Mouse (Mus musculus) liver, embryonic 11.5 days (tissue): ENCODE results near the gene Wasf2. TPM values are rescaled to one million over a fixed set of nuclear protein-coding genes. Genes with fewer than 3 reads are reported as not detected.

Experiments
- ATAC-seq: fragments of 200-750 bp; cut with Nextera tagmentation; replicated peaks from 2 replicates; pipeline ENCODE4 v1.8.0; 2017; ENCODE audit warnings: moderate number of reproducible peaks, mild to moderate bottlenecking, moderate TSS enrichment, moderate library complexity; ENCODE audit not compliant: low FRiP score
- DNase-seq: peaks from one replicate; pipeline ENCODE4 v3.0.0-alpha.2; 2017; ENCODE audit warnings: low spot score
- H3K27ac ChIP-seq: fragments of 300-500 bp; sonication (generic); 2 replicates; pipeline ENCODE4 v1.5.1; 2014; ENCODE audit warnings: mild to moderate bottlenecking, low read depth, low read length, control low read depth
- H3K27me3 ChIP-seq: fragments of 300-500 bp; sonication (generic); replicated peaks from 2 replicates; pipeline ENCODE4 v1.6.1; 2014; ENCODE audit warnings: low read length, mixed read lengths; ENCODE audit not compliant: control insufficient read depth, insufficient read depth
- H3K36me3 ChIP-seq: fragments of 300-500 bp; sonication (generic); 2 replicates; pipeline ENCODE4 v1.6.1; 2014; ENCODE audit warnings: mild to moderate bottlenecking, low read length, moderate library complexity, mixed read lengths; ENCODE audit not compliant: control insufficient read depth, insufficient read depth
- H3K4me1 ChIP-seq: fragments of 300-500 bp; sonication (generic); replicated peaks from 2 replicates; pipeline ENCODE4 v1.6.1; 2014; ENCODE audit warnings: low read length, mixed read lengths; ENCODE audit not compliant: control insufficient read depth, insufficient read depth
- H3K4me2 ChIP-seq: fragments of 300-500 bp; sonication (generic); 2 replicates; pipeline ENCODE4 v1.6.1; 2014; ENCODE audit warnings: mild to moderate bottlenecking, control low read depth, moderate library complexity
- H3K4me3 ChIP-seq: fragments of 300-500 bp; sonication (generic); 2 replicates; pipeline ENCODE4 v1.5.1; 2014; ENCODE audit warnings: low read depth, low read length, control low read depth
- H3K9ac ChIP-seq: fragments of 300-500 bp; sonication (generic); 2 replicates; pipeline ENCODE4 v1.6.1; 2014; ENCODE audit warnings: low read depth, low read length, control low read depth
- H3K9me3 ChIP-seq: fragments of 300-500 bp; sonication (generic); 2 replicates; pipeline ENCODE4 v1.6.1; 2016; ENCODE audit warnings: low read length, inconsistent platforms, mixed read lengths; ENCODE audit not compliant: control insufficient read depth
- WGBS: fragments of 180-500 bp; shearing (Covaris S2); extraction: QIAGEN DNeasy Blood & Tissue Kit; methylation state at CpG from one replicate; pipeline ENCODE4 v1.1.7; 2014; 5-methylcytosine and 5-hydroxymethylcytosine counted together
- polyA plus RNA-seq: library from polyadenylated mRNA; unstranded; fragments of >200 nt; fragmentation: Nextera tagmentation; extraction: Ambion mirVana; gene quantifications from 2 replicates; pipeline ENCODE4 v1.2.1, GENCODE M21; 2014

The Wasf2 gene
- polyA plus RNA-seq, 1 experiment from 2014 or later = 42.2 TPM

- peaks cover 5% of the 10 kb centered on the region; the same call in 1 of the 2 replicates for H3K36me3 ChIP-seq
- peaks cover 20% of the 10 kb centered on the region for H3K4me1 ChIP-seq
- DNase-seq (no peak), ATAC-seq (no peak)
- peak overlapping the region; percentile 28 for H3K27ac ChIP-seq
- no peaks in the 10 kb centered on the region for H3K9me3 ChIP-seq
- peak overlapping the region; percentile 100 for H3K4me3 ChIP-seq
- no peaks in the 10 kb centered on the region for H3K27me3 ChIP-seq
- H3K9ac ChIP-seq = peak overlapping the region; percentile 55
- 64% methylated on average over 11 of the region's 11 CpGs for WGBS
- H3K4me2 ChIP-seq = peak overlapping the region; percentile 76
Measured at GRCm38 (mm10) chr4:133129391-133129790, 914 bp upstream of the Wasf2 start.

GRCm38 (mm10) chr4:133130890-133131741 is 811 bp downstream of the Wasf2 start:
- peak overlapping the region; percentile 88 for H3K27ac ChIP-seq
- peak; percentile 43; the same call in 1 of the 2 replicates for ATAC-seq
- no peaks in the 10 kb centered on the region for H3K27me3 ChIP-seq
- H3K4me1 ChIP-seq = peaks cover 20% of the 10 kb centered on the region
- H3K36me3 ChIP-seq = peaks cover 8% of the 10 kb centered on the region; the same call in 1 of the 2 replicates
- H3K9ac ChIP-seq = peak overlapping the region; percentile 97
- H3K4me2 ChIP-seq = peak overlapping the region; percentile 84
- peak overlapping the region; percentile 100 for H3K4me3 ChIP-seq
- no peak for DNase-seq
- 2% methylated on average over 17 of the region's 17 CpGs for WGBS
- no peaks in the 10 kb centered on the region for H3K9me3 ChIP-seq

- WGBS = 12% methylated on average over 6 of the region's 6 CpGs
- H3K4me1 ChIP-seq = peaks cover 20% of the 10 kb centered on the region
- DNase-seq (no peak), ATAC-seq (no peak)
- no peaks in the 10 kb centered on the region for H3K9me3 ChIP-seq
- peak overlapping the region; percentile 100 for H3K4me3 ChIP-seq
- H3K4me2 ChIP-seq = peak overlapping the region; percentile 84
- H3K27me3 ChIP-seq = no peaks in the 10 kb centered on the region
- H3K27ac ChIP-seq = peak overlapping the region; percentile 88; the same call in 1 of the 2 replicates
- peak overlapping the region; percentile 97 for H3K9ac ChIP-seq
- H3K36me3 ChIP-seq = peaks cover 8% of the 10 kb centered on the region; the same call in 1 of the 2 replicates
Measured at GRCm38 (mm10) chr4:133132027-133132426, 1.7 kb downstream of the Wasf2 start.

DNA sequence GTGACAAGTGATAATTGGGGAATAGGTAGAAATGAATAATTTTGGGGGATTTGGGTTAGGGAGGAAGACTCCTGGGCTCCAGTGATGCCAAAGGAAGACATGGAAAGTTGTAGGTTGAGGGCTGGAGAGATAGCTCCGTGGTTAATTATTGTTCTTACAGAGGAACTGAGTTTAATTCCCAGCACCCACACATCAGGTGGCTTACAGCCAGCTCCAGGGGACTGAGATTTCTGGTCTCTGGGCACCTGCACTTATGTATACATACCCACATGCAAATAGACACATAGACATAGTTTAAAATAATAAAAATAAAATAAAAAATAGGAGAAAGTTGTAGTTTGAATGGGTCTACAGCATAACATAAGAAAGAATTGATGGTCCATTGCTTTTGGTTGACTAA is 6.6 kb downstream of the Wasf2 start:
- Histone ChIP-seq H3K9ac (no peak overlapping the region), H3K9me3 (no peaks in the 10 kb centered on the region), H3K36me3 (peaks cover 15% of the 10 kb centered on the region; the same call in 1 of the 2 replicates), H3K27ac (no peak overlapping the region), H3K27me3 (no peaks in the 10 kb centered on the region), H3K4me3 (no peak overlapping the region), H3K4me1 (peaks cover 8% of the 10 kb centered on the region), H3K4me2 (no peak overlapping the region)
- DNase-seq = no peak
- 64% methylated on average over 1 of the region's 1 CpGs for WGBS
- ATAC-seq = no peak

DNA sequence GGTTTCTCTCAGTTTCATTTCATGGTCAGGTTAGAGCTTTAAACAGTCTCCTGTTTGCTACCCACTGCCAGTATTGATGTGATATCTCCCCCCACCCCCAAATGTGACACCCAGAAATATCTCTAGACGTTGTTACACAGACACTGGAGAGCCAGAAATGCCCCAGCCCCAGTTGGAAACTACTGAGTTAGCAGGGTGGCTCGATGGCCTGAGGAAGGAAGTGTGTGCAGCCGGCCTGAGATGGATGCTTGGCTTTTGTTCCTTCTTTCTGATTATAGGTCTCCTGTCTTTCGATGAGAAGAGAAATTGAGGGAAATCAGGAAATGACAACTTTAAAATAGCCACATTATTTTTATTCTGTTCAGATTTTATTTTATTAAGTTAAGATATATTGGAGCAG is 8.7 kb downstream of the Wasf2 start:
- WGBS = 45% methylated on average over 4 of the region's 4 CpGs

DNA sequence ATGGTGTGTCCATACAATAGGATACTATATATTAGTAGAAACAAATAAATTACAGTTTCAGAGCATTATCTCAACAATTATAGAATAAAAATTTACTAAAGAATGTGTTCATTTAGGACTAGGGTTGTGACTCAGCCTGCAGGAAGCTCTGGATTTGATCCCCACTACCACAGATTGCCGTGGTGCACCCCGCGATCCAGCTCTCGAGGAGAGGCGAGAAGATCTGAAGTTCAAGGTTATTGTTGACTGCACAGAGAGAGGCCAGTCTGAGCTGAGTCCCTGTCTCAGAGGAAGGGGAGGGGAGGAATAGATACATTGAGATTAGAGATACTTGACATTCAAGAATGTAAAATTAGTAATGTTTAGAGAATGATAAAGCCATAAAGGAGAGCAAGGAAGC is 24.7 kb downstream of the Wasf2 start:
- 87% methylated on average over 5 of the region's 5 CpGs for WGBS
- Histone ChIP-seq H3K9me3 (no peaks in the 10 kb centered on the region), H3K36me3 (peaks cover 5% of the 10 kb centered on the region; the same call in 1 of the 2 replicates)

More for the DNA sequence above, 8.7 kb downstream of the Wasf2 start:
- H3K9ac ChIP-seq = no peak overlapping the region
- H3K4me1 ChIP-seq = peaks cover 7% of the 10 kb centered on the region
- H3K4me3 ChIP-seq = no peak overlapping the region
- DNase-seq = no peak
- no peaks in the 10 kb centered on the region for H3K27me3 ChIP-seq
- no peak overlapping the region for H3K4me2 ChIP-seq
- peaks cover 11% of the 10 kb centered on the region; the same call in 1 of the 2 replicates for H3K36me3 ChIP-seq
- no peak overlapping the region; the same call in 1 of the 2 replicates for H3K27ac ChIP-seq
- no peaks in the 10 kb centered on the region for H3K9me3 ChIP-seq
- no peak for ATAC-seq

DNA sequence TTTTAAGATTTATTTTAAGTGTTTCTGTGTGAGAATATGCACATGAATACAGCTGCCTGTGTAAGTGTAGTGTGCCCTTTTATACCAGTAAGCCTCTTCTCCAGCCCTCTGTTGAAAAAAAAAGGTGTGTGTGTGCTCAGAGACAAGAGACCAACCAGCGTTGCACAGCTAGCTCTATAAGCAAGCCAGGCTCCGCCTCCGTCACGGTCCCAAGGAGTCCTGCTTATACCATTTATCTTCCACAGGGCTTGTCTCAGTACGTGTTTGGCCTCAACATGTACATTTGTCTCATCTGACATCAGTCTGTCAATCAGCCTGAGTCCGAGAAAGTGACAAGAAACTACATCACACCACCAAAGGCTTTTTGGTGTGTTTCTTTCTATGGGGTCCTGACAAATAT is 25.4 kb downstream of the Wasf2 start:
- no peak overlapping the region for H3K4me3 ChIP-seq
- H3K4me2 ChIP-seq = no peak overlapping the region
- DNase-seq (no peak), ATAC-seq (no peak)
- 79% methylated on average over 6 of the region's 6 CpGs for WGBS
- H3K4me1 ChIP-seq = peaks cover 25% of the 10 kb centered on the region
- H3K9ac ChIP-seq = no peak overlapping the region
- H3K27me3 ChIP-seq = no peaks in the 10 kb centered on the region
- no peaks in the 10 kb centered on the region for H3K9me3 ChIP-seq
- no peak overlapping the region for H3K27ac ChIP-seq
- peaks cover 5% of the 10 kb centered on the region; the same call in 1 of the 2 replicates for H3K36me3 ChIP-seq

More for the DNA sequence above, 24.7 kb downstream of the Wasf2 start:
- ATAC-seq = no peak
- Histone ChIP-seq H3K4me3 (no peak overlapping the region), H3K27ac (no peak overlapping the region; the same call in 1 of the 2 replicates), H3K4me1 (peaks cover 25% of the 10 kb centered on the region), H3K27me3 (no peaks in the 10 kb centered on the region), H3K4me2 (no peak overlapping the region), H3K9ac (no peak overlapping the region)
- DNase-seq = no peak

DNA sequence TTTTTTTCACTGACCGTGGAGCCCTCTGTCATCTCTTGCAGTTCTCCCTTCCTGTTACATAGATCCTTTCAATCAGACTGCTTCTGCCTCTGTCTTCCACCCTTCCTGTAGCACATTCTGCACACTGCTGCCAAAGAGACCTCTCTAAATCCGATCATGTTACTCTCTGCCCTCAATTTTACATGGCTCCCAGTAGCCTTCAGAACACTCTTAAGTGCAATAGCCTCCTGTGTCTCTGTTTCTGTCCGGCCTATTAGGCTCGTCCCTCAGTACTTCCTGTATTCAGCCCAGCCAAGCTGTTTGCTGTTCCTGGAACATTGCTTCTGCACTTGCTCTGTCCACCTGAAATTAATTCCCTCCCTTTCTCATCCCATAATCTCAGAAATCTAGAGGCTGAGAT is 26.1 kb downstream of the Wasf2 start:
- Histone ChIP-seq H3K27me3 (no peaks in the 10 kb centered on the region), H3K36me3 (peaks cover 7% of the 10 kb centered on the region; the same call in 1 of the 2 replicates), H3K9ac (no peak overlapping the region), H3K4me3 (no peak overlapping the region), H3K4me1 (peaks cover 25% of the 10 kb centered on the region), H3K27ac (no peak overlapping the region), H3K4me2 (no peak overlapping the region), H3K9me3 (no peaks in the 10 kb centered on the region)
- 80% methylated on average over 4 of the region's 4 CpGs for WGBS
- no peak for DNase-seq
- no peak for ATAC-seq
